Mouse (Mus musculus) layer of hippocampus, adult 2 months (tissue): ENCODE measurements around the gene Nhsl1. TPM values are rescaled to one million over a fixed set of nuclear protein-coding genes. Genes with fewer than 3 reads are reported as not detected.

Experiments
- DNase-seq, 2 experiments: peaks; one replicate each; pipeline ENCODE4 v3.0.0; 2022; ENCODE audit warnings: low spot score in 2 of 2
- H3K27ac ChIP-seq: fragments of 200-600 bp; 2 replicates; pipeline ENCODE4 v1.8.1; 2022
- H3K4me3 ChIP-seq: fragments of 200-600 bp; 2 replicates; pipeline ENCODE4 v1.8.1; 2022; ENCODE audit warnings: mild to moderate bottlenecking
- CTCF ChIP-seq: fragments of 200-600 bp; conservative IDR thresholded peaks from 2 replicates; pipeline ENCODE4 v1.8.1; 2022; ENCODE audit warnings: antibody characterized with exemption, mild to moderate bottlenecking, moderate library complexity
- total RNA-seq, 2 experiments: library from RNA; stranded (reverse); gene quantifications; 2 replicates each; pipeline ENCODE4 v1.2.3; 2021

The Nhsl1 gene
- total RNA-seq, 2 experiments from 2014 or later = 47.5 to 51.6 TPM

- TF ChIP-seq CTCF = no peak
- peak overlapping the region; percentile 27 for H3K4me3 ChIP-seq
- peak overlapping the region; percentile 80 for H3K27ac ChIP-seq
- DNase-seq = no peak
Measured at GRCm38 (mm10) chr10:18390004-18390403, 71.2 kb downstream of the Nhsl1 start.

- Histone ChIP-seq H3K4me3 (no peak overlapping the region), H3K27ac (peak overlapping the region; percentile 41)
- peak; percentile 58 to 64 for DNase-seq
- TF ChIP-seq CTCF = peak; percentile 94
Measured at GRCm38 (mm10) chr10:18391608-18392007, 72.8 kb downstream of the Nhsl1 start.

GRCm38 (mm10) chr10:18392268-18392667 is 73.5 kb downstream of the Nhsl1 start:
- no peak for DNase-seq
- H3K4me3 ChIP-seq = no peak overlapping the region
- peak overlapping the region; percentile 41; the same call in 1 of the 2 replicates for H3K27ac ChIP-seq
- TF ChIP-seq CTCF = no peak

- no peak for DNase-seq
- Histone ChIP-seq H3K4me3 (no peak overlapping the region), H3K27ac (no peak overlapping the region)
- peak; percentile 74 for TF ChIP-seq CTCF
Measured at GRCm38 (mm10) chr10:18393740-18394139, 75.0 kb downstream of the Nhsl1 start.

- TF ChIP-seq CTCF = no peak
- DNase-seq = no peak
- Histone ChIP-seq H3K4me3 (no peak overlapping the region), H3K27ac (no peak overlapping the region)
Measured at GRCm38 (mm10) chr10:18394270-18394669, 75.5 kb downstream of the Nhsl1 start.

- no peak for DNase-seq
Measured at GRCm38 (mm10) chr10:18400089-18400644, 81.4 kb downstream of the Nhsl1 start.

GRCm38 (mm10) chr10:18400998-18401397 is 82.2 kb downstream of the Nhsl1 start:
- Histone ChIP-seq H3K4me3 (no peak overlapping the region), H3K27ac (peak overlapping the region; percentile 77)
- no peak for TF ChIP-seq CTCF
- no peak for DNase-seq

More at GRCm38 (mm10) chr10:18400089-18400644, 81.4 kb downstream of the Nhsl1 start:
- Histone ChIP-seq H3K4me3 (no peak overlapping the region), H3K27ac (peak overlapping the region; percentile 77)
- 0 out of 2 replicates have a peak, but pooled peaks have one; percentile 14 for TF ChIP-seq CTCF

GRCm38 (mm10) chr10:18403992-18404391 is 85.2 kb downstream of the Nhsl1 start:
- no peak for TF ChIP-seq CTCF
- Histone ChIP-seq H3K27ac (peak overlapping the region; percentile 75; the same call in 1 of the 2 replicates), H3K4me3 (no peak overlapping the region)
- DNase-seq = no peak

- H3K27ac ChIP-seq = peak overlapping the region; percentile 75; the same call in 1 of the 2 replicates
- TF ChIP-seq CTCF = no peak
- no peak for DNase-seq
- H3K4me3 ChIP-seq = no peak overlapping the region
Measured at GRCm38 (mm10) chr10:18404679-18405078, 85.9 kb downstream of the Nhsl1 start.

- TF ChIP-seq CTCF = no peak
- peak; percentile 46 to 61 for DNase-seq
- peak overlapping the region; percentile 82 for H3K27ac ChIP-seq
- H3K4me3 ChIP-seq = peak overlapping the region; percentile 62
Measured at GRCm38 (mm10) chr10:18407062-18407830, 88.5 kb downstream of the Nhsl1 start.

GRCm38 (mm10) chr10:18408128-18408527 is 89.3 kb downstream of the Nhsl1 start:
- no peak for DNase-seq
- Histone ChIP-seq H3K4me3 (peak overlapping the region; percentile 62), H3K27ac (peak overlapping the region; percentile 82)
- no peak for TF ChIP-seq CTCF

GRCm38 (mm10) chr10:18408635-18409034 is 89.8 kb downstream of the Nhsl1 start:
- DNase-seq = no peak
- TF ChIP-seq CTCF = no peak
- Histone ChIP-seq H3K4me3 (peak overlapping the region; percentile 62), H3K27ac (peak overlapping the region; percentile 82)

GRCm38 (mm10) chr10:18409068-18409467 is 90.3 kb downstream of the Nhsl1 start:
- TF ChIP-seq CTCF = no peak
- H3K27ac ChIP-seq = peak overlapping the region; percentile 82
- peak overlapping the region; percentile 62 for H3K4me3 ChIP-seq

GRCm38 (mm10) chr10:18411266-18411665 is 92.5 kb downstream of the Nhsl1 start:
- H3K4me3 ChIP-seq = no peak overlapping the region
- no peak for DNase-seq
- TF ChIP-seq CTCF = no peak
- no peak overlapping the region for H3K27ac ChIP-seq

More at GRCm38 (mm10) chr10:18409068-18409467, 90.3 kb downstream of the Nhsl1 start:
- no peak for DNase-seq
